Mouse (Mus musculus) bone marrow, adult 2 months (tissue): ENCODE results near the gene Eif5. TPM values are rescaled to one million over a fixed set of nuclear protein-coding genes. Genes with fewer than 3 reads are reported as not detected.
A peak's percentile ranks its signal among the peaks of the same experiment; 100 is the strongest.

Source experiments
- H3K27ac ChIP-seq: fragments of 200-500 bp; 2 replicates; pipeline ENCODE4 v1.5.1; 2012; ENCODE audit warnings: low read depth, mild to moderate bottlenecking, control low read depth, inconsistent platforms, low read length; ENCODE audit not compliant: control insufficient read depth, poor library complexity, insufficient read depth
- H3K4me1 ChIP-seq: fragments of 200-500 bp; 2 replicates; pipeline ENCODE4 v1.6.1; 2011; ENCODE audit warnings: low read length; ENCODE audit not compliant: control insufficient read depth, insufficient read depth
- H3K4me3 ChIP-seq: fragments of 200-500 bp; replicated peaks from 2 replicates; pipeline ENCODE3; 2011; ENCODE audit warnings: mild to moderate bottlenecking, low read depth, low read length, control low read depth; ENCODE audit not compliant: control insufficient read depth
- CTCF ChIP-seq: fragments of 200-500 bp; IDR thresholded peaks from 2 replicates; pipeline ENCODE4 v1.5.1; 2011; ENCODE audit warnings: low read length, control low read depth; ENCODE audit not compliant: control insufficient read depth, insufficient read depth
- POLR2A ChIP-seq: fragments of 200-500 bp; IDR thresholded peaks from 2 replicates; pipeline ENCODE4 v1.6.1; 2011; ENCODE audit warnings: low read depth, mild to moderate bottlenecking, control low read depth, low read length, borderline replicate concordance; ENCODE audit not compliant: control insufficient read depth
- WGBS: fragments of 180-500 bp; shearing (Covaris S2); methylation state at CpG from one replicate; pipeline ENCODE4 v1.1.7; 2018; 5-methylcytosine and 5-hydroxymethylcytosine counted together
- polyA plus RNA-seq: library from polyadenylated mRNA; stranded (reverse); fragments of >200 nt; gene quantifications from 2 replicates; pipeline ENCODE4 v1.2.4, GENCODE M21; 2011; ENCODE audit warnings: low replicate concordance; ENCODE audit not compliant: missing spikeins, insufficient read depth, insufficient read length

The Eif5 gene
- 247 and 257 TPM in 2 replicates for polyA plus RNA-seq

- H3K27ac ChIP-seq: peak within 1 kb of the TSS; percentile 98
- TF ChIP-seq CTCF: no peak
- TF ChIP-seq POLR2A: peak; percentile 85
- peak within 1 kb of the TSS; percentile 93 for H3K4me3 ChIP-seq
- peaks cover 6% of the 10 kb centered on the region; the same call in 1 of the 2 replicates for H3K4me1 ChIP-seq
- under 1% methylated on average over 47 of the region's 47 CpGs for WGBS
These were observed at the start of gene Eif5 for GRCm38 (mm10) chr12:111537796-111538291. Gene Eif5 (plus strand): TSS chr12:111538016.

DNA sequence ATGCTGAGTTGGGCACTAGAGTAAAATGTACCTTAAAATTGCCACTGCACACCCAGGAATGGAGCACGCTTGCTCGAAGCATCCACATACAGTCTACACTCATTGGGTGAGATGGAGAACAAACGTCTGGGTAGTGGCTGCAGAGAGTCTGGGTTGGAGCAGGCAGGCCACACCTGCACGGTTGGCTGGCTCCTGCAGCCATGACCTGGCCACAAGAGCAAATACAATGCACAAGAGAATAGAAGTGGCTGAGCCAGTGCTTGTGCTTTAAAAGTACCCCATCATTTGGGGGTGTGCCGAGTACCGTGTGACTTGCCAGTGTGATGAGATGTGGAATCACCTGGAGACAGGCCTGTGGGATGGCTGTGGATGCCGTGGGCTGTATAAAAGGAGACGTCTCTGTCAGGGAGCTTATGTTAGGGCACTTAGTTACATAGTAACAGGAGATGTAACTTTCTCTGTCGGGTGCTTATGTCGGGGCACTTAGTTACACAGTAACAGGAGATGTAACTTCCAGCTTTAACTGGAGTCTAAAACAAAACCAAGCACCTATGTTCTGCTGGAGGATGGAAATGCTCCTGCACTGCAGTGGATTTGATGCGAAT lies 48.5 kb upstream of the Eif5 start:
- WGBS: 77% methylated on average over 11 of the region's 11 CpGs
- no peak overlapping the region for H3K4me3 ChIP-seq
- no peak overlapping the region for H3K27ac ChIP-seq
- no peak for TF ChIP-seq CTCF
- TF ChIP-seq POLR2A: no peak
- H3K4me1 ChIP-seq: no peaks in the 10 kb centered on the region

DNA sequence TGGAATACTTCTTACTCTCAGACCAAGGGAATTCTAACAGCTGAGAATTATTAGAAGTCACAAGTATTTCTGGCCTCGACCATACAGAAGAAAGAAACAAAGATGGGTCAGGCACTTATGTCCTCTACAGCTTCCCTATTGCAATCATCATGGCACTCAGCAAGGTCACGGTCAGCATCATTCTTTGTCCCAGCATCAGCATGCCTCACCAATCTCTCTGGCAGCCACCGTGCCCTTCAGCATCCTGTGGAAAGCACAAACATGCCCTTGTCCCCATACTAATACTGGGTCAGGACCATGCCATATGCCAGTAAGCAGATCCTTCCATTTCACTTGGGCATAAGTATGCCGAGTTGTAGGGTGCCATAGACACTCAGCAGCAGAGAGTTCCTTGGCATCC lies 42.9 kb upstream of the Eif5 start:
- WGBS: 69% methylated on average over 4 of the region's 4 CpGs
- Histone ChIP-seq H3K4me1 (no peaks in the 10 kb centered on the region), H3K4me3 (no peak overlapping the region), H3K27ac (no peak overlapping the region)
- TF ChIP-seq POLR2A (no peak), CTCF (no peak)

DNA sequence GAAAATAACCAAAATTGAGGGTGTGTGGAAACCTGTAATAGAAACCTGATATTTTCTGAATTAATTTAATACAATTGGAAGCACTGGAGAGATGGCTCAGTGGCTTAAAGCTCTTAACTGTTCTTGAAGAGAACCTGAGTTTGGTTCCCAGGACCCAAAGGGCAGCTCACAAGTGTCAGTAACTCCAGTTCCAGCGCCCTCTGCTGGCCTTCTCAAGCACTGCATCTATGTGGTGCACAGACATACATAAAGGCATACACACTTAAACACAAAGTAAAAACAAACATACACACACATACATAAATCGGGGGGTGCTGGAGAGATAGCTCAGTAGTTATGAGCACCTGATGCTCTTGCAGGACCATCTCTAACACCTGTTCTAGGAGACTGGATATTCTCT lies 40.7 kb upstream of the Eif5 start:
- H3K4me3 ChIP-seq: no peak overlapping the region
- WGBS: 43% methylated on average over 2 of the region's 2 CpGs
- H3K27ac ChIP-seq: no peak overlapping the region
- TF ChIP-seq CTCF (peak; percentile 52), POLR2A (no peak)
- no peaks in the 10 kb centered on the region for H3K4me1 ChIP-seq

DNA sequence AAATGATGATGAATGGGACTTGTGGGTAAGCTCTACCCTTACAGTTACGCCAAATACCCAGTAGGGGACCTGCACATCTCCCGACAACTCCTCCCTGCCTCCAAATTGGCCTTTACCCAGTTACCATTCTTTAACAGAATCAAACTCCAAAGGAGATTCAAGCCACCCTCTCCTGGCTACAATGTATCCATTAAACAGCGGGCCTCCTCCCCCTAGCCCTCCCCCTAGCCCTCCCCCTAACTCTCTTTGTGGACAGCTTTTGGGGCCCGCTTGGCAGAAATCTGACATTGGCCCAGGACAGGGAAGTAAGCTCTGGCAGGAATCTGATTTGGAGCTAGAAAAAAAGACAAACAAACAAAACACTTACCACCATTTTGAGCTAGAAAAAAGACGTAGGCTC lies 38.2 kb upstream of the Eif5 start:
- peaks cover 5% of the 10 kb centered on the region for H3K4me1 ChIP-seq
- no peak overlapping the region for H3K4me3 ChIP-seq
- no peak overlapping the region for H3K27ac ChIP-seq
- WGBS: 80% methylated on average over 5 of the region's 5 CpGs
- TF ChIP-seq CTCF: no peak
- TF ChIP-seq POLR2A: no peak

DNA sequence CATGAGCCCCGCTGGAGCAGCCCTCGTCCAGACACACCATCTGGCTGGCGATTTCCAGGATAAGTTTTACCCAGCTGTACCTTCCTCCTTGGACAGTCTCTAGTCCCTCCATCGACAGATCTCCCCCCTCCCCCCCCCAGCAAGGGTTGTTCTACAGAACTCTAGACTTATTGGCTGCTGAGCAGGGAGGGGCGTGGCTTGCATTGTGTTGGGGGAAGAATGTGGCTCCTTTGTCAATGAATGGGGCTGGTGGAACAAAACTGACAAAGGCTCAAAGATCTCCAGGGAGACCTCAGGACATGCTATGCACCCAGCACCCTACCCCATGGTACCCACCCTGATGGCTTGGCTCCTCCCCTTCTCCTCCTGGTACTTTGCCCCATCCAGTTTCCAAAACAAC lies 37.1 kb upstream of the Eif5 start:
- 61% methylated on average over 5 of the region's 5 CpGs for WGBS
- H3K4me1 ChIP-seq: peaks cover 5% of the 10 kb centered on the region
- TF ChIP-seq CTCF (no peak), POLR2A (no peak)
- H3K27ac ChIP-seq: no peak overlapping the region
- H3K4me3 ChIP-seq: no peak overlapping the region

DNA sequence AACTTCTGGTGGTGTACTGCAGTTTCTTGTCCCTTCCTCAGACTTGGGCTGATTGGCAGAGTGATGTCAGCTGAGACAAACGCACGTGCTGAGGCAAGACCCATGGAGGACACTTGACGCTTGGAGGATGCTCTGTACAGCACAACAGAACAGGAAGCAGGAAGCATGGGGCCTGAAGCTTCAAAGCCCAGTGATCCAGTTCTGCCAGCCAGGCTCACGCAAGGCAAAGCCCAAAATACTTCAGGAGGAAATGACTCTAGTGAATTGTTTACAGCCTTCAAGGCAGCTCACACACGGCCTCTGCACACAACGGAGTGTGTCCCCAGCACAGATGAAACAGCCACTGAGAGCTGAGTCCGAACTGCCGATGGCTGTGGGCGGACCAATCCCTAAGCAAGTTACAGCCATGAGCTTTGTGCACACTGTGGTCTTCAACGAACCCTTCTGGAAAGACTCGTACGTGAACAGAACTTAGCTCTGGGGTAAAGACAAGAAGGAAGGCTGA lies 34.7 kb upstream of the Eif5 start:
- no peak overlapping the region for H3K27ac ChIP-seq
- 38% methylated on average over 12 of the region's 12 CpGs for WGBS
- TF ChIP-seq POLR2A (no peak), CTCF (no peak)
- no peak overlapping the region for H3K4me3 ChIP-seq
- peaks cover 5% of the 10 kb centered on the region for H3K4me1 ChIP-seq

- 14% methylated on average over 5 of the region's 5 CpGs for WGBS
- Histone ChIP-seq H3K4me1 (peaks cover 5% of the 10 kb centered on the region), H3K27ac (no peak overlapping the region), H3K4me3 (no peak overlapping the region)
- TF ChIP-seq POLR2A (no peak), CTCF (no peak)
These were observed 34.2 kb upstream of the Eif5 start for GRCm38 (mm10) chr12:111503571-111503970.
